Mouse (Mus musculus): ENCODE data around the gene Rprd1b. TPM values are rescaled to one million over a fixed set of nuclear protein-coding genes. Genes with fewer than 3 reads are reported as not detected.

Gene Rprd1b
- polyA plus RNA-seq, 1 experiment from 2014 or later = 27.5 TPM

DNA sequence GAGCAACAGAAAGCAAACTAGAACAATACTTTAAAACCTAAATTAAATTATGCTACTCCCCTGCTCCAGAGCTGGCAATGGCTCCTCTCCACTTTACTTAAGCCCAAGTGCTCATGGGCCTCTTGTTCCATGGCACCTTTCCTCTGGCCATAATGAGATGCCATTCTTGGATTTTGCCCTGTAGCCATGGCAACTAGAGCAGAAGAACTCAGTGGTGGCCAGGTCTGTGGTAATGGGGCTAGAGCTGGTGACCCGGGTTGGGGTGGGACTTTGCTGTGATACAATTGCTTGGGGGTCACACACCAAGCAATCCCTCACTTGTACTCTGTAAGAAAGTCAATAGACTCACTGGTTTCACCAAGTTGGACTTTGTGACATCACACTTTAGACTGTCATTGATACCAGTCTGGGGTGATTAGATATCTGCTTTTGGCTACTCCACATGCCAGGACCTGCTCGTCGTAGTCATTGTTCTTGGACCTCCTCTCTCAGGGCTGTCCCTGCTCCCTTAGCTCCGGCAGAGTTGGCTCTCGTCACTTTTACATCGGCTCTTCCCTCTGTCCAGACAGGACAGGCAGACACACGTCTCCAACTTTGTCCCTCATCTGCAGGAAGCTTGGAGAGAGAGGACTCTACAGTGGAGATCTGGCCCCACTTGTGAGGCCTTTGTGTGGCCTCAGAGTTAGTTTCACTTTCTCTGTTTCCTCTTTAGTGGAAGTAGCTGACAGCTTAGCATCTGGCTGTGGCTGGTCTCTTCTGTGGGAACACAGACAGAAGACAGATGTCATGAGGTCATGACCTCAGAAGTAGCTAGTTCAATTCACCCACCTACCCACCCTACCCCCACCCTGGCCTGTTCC lies 131.3 kb downstream of the Rprd1b start:
- H3K27ac ChIP-seq (replicated peaks) = peak overlapping the region; percentile 67
- peak overlapping the region; percentile 37; the same call in 1 of the 2 replicates for H3K9ac ChIP-seq
- 15% methylated on average over 7 of the region's 7 CpGs for WGBS (ENCODE audit: insufficient replicate concordance)
- peak overlapping the region; percentile 64 for H3K4me2 ChIP-seq
- no peaks in the 10 kb centered on the region for H3K27me3 ChIP-seq
- peak overlapping the region; percentile 37 for H3K4me3 ChIP-seq (replicated peaks)
- no peaks in the 10 kb centered on the region for H3K36me3 ChIP-seq (replicated peaks)
- H3K4me1 ChIP-seq (replicated peaks) = peaks cover 63% of the 10 kb centered on the region
- ATAC-seq (ENCODE audit: insufficient read depth) = peak; percentile 40; the same call in 1 of the 2 replicates
- no peaks in the 10 kb centered on the region for H3K9me3 ChIP-seq (replicated peaks)

GRCm38 (mm10) chr2:158161761-158162160 lies 133.5 kb downstream of the Rprd1b start:
- WGBS (ENCODE audit: insufficient replicate concordance) = 61% methylated on average over 6 of the region's 6 CpGs
- H3K9me3 ChIP-seq (replicated peaks) = no peaks in the 10 kb centered on the region
- no peak overlapping the region for H3K4me2 ChIP-seq
- ATAC-seq (ENCODE audit: insufficient read depth) = no peak
- peaks cover 59% of the 10 kb centered on the region for H3K4me1 ChIP-seq (replicated peaks)
- H3K9ac ChIP-seq = peak overlapping the region; percentile 9; the same call in 1 of the 2 replicates
- H3K27ac ChIP-seq (replicated peaks) = 0 out of 2 replicates have a peak overlapping the region, but pooled peaks have one; percentile 24
- no peaks in the 10 kb centered on the region for H3K27me3 ChIP-seq
- no peak overlapping the region for H3K4me3 ChIP-seq (replicated peaks)
- no peaks in the 10 kb centered on the region for H3K36me3 ChIP-seq (replicated peaks)

DNA sequence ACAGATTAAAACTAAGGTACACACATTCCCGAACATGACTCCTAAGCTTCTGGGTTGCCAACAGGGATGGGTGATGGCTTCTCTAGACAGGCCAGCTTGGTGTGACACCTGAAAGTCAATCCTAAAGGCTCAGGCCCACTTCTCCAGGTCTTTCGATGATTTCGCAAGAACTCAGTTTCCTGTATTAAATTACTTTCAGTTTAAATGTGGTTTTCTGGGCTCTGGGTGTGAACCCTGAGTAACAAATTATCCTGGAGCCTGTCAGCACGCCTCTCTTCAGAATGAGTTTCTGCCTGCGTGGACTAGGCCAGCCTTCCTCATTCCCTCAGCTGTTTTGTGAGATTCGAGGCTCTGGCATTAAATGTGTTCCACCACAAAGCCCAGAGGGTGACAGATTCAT lies 134.7 kb downstream of the Rprd1b start:
- WGBS (ENCODE audit: insufficient replicate concordance) = 28% methylated on average over 6 of the region's 6 CpGs
- H3K4me2 ChIP-seq = no peak overlapping the region
- H3K27me3 ChIP-seq = no peaks in the 10 kb centered on the region
- H3K9me3 ChIP-seq (replicated peaks) = no peaks in the 10 kb centered on the region
- H3K27ac ChIP-seq (replicated peaks) = no peak overlapping the region
- no peak overlapping the region for H3K9ac ChIP-seq
- ATAC-seq (ENCODE audit: insufficient read depth) = no peak
- H3K36me3 ChIP-seq (replicated peaks) = no peaks in the 10 kb centered on the region
- H3K4me1 ChIP-seq (replicated peaks) = peaks cover 63% of the 10 kb centered on the region
- no peak overlapping the region for H3K4me3 ChIP-seq (replicated peaks)

DNA sequence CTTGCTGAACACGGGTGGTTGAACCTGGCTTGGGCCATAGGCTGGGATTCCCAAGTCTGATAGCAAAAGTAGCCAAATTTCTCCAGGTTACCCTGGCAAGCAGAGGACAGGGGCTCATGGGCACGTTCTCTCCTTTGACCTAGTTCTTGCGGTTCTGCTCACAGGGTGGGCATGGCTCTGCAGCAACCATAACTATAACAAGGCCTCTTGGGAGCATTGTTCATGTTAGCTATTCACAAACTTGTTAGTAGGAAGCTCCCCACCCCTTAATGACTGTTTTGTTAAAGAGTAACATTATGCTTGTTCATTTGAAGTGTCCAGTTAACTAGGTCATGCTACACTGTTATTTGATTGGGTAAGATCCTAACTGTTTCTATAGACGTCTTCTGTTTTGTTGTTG lies 137.5 kb downstream of the Rprd1b start:
- WGBS (ENCODE audit: insufficient replicate concordance) = 67% methylated on average over 4 of the region's 4 CpGs

GRCm38 (mm10) chr2:158166628-158167027 lies 138.3 kb downstream of the Rprd1b start:
- Histone ChIP-seq H3K36me3 (replicated peaks) (no peaks in the 10 kb centered on the region), H3K9ac (no peak overlapping the region), H3K4me1 (replicated peaks) (peaks cover 41% of the 10 kb centered on the region), H3K9me3 (replicated peaks) (no peaks in the 10 kb centered on the region), H3K4me3 (replicated peaks) (no peak overlapping the region), H3K4me2 (no peak overlapping the region), H3K27me3 (no peaks in the 10 kb centered on the region), H3K27ac (replicated peaks) (no peak overlapping the region)
- ATAC-seq (ENCODE audit: insufficient read depth) = 0 out of 2 replicates have a peak, but pooled peaks have one; percentile 17
- WGBS (ENCODE audit: insufficient replicate concordance) = 23% methylated on average over 7 of the region's 7 CpGs

More for the DNA sequence above, 137.5 kb downstream of the Rprd1b start:
- ATAC-seq (ENCODE audit: insufficient read depth) = no peak
- H3K9ac ChIP-seq = no peak overlapping the region
- no peaks in the 10 kb centered on the region for H3K9me3 ChIP-seq (replicated peaks)
- H3K27ac ChIP-seq (replicated peaks) = no peak overlapping the region
- no peak overlapping the region for H3K4me2 ChIP-seq
- no peaks in the 10 kb centered on the region for H3K27me3 ChIP-seq
- H3K4me1 ChIP-seq (replicated peaks) = peaks cover 50% of the 10 kb centered on the region
- H3K36me3 ChIP-seq (replicated peaks) = no peaks in the 10 kb centered on the region
- no peak overlapping the region for H3K4me3 ChIP-seq (replicated peaks)

DNA sequence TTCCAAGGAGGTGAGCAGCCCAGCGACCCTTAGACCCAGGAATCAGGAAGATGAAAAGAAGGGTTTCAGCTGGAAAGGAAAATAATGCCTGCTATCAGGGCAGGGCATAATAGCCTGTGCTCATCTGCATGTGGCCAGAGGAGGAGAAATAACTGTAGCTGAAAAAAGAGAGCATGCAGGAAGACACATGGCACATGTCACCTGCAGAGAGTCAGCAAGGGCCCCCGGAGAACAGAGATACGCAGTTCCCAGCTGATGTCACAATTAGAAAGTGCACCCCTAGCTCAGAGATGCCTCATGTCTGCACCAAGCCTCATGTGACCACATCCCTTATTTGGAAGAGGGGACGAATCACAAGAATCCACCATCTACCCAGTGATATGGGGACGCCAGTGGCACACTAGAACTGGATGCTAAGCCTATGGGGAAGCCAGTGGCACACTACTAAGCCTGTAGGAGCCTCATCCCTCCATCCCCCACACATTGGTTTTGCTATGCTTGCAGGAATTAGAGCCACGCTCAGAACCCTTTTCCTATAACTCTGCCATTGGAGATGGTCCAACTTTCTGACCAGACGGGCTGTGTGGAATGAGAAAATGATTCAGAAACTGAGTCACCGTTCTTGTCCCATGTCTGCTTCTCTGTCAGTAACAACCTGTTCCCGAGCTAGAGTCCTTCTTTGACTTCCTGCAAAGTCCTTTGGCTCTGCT lies 139.4 kb downstream of the Rprd1b start:
- 37% methylated on average over 9 of the region's 9 CpGs for WGBS (ENCODE audit: insufficient replicate concordance)
- no peak overlapping the region for H3K27ac ChIP-seq (replicated peaks)
- H3K4me1 ChIP-seq (replicated peaks) = peaks cover 32% of the 10 kb centered on the region
- H3K36me3 ChIP-seq (replicated peaks) = no peaks in the 10 kb centered on the region
- no peak for ATAC-seq (ENCODE audit: insufficient read depth)
- H3K9me3 ChIP-seq (replicated peaks) = no peaks in the 10 kb centered on the region
- H3K4me2 ChIP-seq = no peak overlapping the region
- no peak overlapping the region for H3K4me3 ChIP-seq (replicated peaks)
- H3K9ac ChIP-seq = no peak overlapping the region
- H3K27me3 ChIP-seq = no peaks in the 10 kb centered on the region

- Histone ChIP-seq H3K9ac (no peak overlapping the region), H3K4me2 (no peak overlapping the region), H3K27ac (replicated peaks) (no peak overlapping the region), H3K4me1 (replicated peaks) (peaks cover 27% of the 10 kb centered on the region), H3K27me3 (0 out of 2 replicates have a peak, but pooled peaks cover 3% of the 10 kb centered on the region), H3K4me3 (replicated peaks) (no peak overlapping the region), H3K9me3 (replicated peaks) (no peaks in the 10 kb centered on the region), H3K36me3 (replicated peaks) (no peaks in the 10 kb centered on the region)
- ATAC-seq (ENCODE audit: insufficient read depth) = 0 out of 2 replicates have a peak, but pooled peaks have one; percentile 15
- 60% methylated on average over 8 of the region's 8 CpGs for WGBS (ENCODE audit: insufficient replicate concordance)
These were observed 140.5 kb downstream of the Rprd1b start for GRCm38 (mm10) chr2:158168741-158169211.

DNA sequence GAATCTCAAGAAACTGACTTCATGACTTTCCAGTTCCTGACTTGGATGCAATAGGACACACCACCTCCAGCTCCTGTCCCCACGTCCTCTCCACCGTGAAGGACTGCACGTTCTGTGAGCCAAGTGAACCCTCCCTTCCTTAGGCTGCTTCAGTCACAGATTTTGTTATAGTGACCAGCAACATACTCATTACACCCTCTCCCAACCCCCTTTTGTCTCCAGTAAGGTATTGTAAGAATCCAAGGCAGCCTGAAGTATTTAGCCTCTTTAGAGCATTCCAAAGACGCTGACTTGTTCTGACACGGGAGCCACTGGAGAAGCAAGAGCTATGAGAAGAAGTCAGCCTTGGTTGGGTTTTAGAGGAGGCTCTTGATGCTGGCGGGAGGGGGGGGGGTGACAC lies 141.1 kb downstream of the Rprd1b start:
- ATAC-seq (ENCODE audit: insufficient read depth) = no peak
- 66% methylated on average over 6 of the region's 6 CpGs for WGBS (ENCODE audit: insufficient replicate concordance)
- H3K4me2 ChIP-seq = no peak overlapping the region
- H3K36me3 ChIP-seq (replicated peaks) = no peaks in the 10 kb centered on the region
- no peak overlapping the region for H3K9ac ChIP-seq
- H3K9me3 ChIP-seq (replicated peaks) = no peaks in the 10 kb centered on the region
- H3K27me3 ChIP-seq = peaks cover 7% of the 10 kb centered on the region
- peaks cover 32% of the 10 kb centered on the region for H3K4me1 ChIP-seq (replicated peaks)
- no peak overlapping the region for H3K4me3 ChIP-seq (replicated peaks)
- no peak overlapping the region for H3K27ac ChIP-seq (replicated peaks)

DNA sequence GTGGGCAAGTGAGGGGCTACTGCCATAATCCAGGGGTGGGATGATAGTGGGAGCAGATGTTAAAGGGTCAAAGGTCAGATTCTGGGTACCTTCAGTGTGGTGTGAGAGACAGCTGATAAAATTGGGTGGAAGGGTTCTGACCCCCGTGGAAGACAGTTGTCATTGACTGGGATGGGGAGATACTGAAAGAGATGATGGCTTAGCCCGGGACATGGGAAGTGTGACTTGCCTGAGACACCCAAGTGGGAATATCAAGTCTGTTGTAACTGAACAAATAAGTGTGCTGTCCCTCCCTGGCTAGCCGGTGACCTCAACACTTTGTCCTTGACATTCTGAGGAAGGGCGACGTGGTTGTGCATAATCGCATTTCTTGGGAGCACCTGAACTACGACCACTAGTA lies 141.5 kb downstream of the Rprd1b start:
- no peak overlapping the region for H3K4me3 ChIP-seq (replicated peaks)
- H3K27me3 ChIP-seq = peaks cover 11% of the 10 kb centered on the region
- H3K9me3 ChIP-seq (replicated peaks) = no peaks in the 10 kb centered on the region
- no peak overlapping the region for H3K27ac ChIP-seq (replicated peaks)
- 69% methylated on average over 7 of the region's 7 CpGs for WGBS (ENCODE audit: insufficient replicate concordance)
- no peak overlapping the region for H3K9ac ChIP-seq
- no peaks in the 10 kb centered on the region for H3K36me3 ChIP-seq (replicated peaks)
- H3K4me2 ChIP-seq = no peak overlapping the region
- ATAC-seq (ENCODE audit: insufficient read depth) = no peak
- peaks cover 37% of the 10 kb centered on the region for H3K4me1 ChIP-seq (replicated peaks)

- no peak overlapping the region for H3K27ac ChIP-seq (replicated peaks)
- ATAC-seq (ENCODE audit: insufficient read depth) = no peak
These were observed 142.1 kb downstream of the Rprd1b start for GRCm38 (mm10) chr2:158170394-158170793.

DNA sequence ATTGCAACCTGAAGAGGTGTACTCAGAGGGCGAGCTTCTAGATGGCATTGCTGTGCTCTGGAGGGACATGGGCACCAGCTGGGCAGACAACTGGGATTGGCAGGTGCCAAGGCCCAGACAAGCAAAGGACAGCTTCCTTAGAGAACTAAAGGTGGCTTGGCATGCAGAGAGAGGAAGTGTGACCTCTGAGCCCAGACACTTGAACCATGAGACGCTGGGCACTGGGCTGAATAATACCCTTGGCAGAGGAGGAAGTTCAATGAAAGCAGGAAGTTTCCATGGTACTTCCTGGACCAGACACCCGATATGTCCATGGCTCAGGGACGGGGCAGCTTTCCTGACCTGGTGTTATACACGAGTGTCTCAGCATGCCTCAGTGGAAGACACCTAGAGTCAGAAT lies 146.1 kb downstream of the Rprd1b start:
- Histone ChIP-seq H3K9ac (no peak overlapping the region), H3K36me3 (replicated peaks) (no peaks in the 10 kb centered on the region), H3K4me3 (replicated peaks) (no peak overlapping the region), H3K27ac (replicated peaks) (peak overlapping the region; percentile 79; the same call in 1 of the 2 replicates), H3K27me3 (peaks cover 32% of the 10 kb centered on the region), H3K4me1 (replicated peaks) (peaks cover 46% of the 10 kb centered on the region), H3K9me3 (replicated peaks) (no peaks in the 10 kb centered on the region), H3K4me2 (no peak overlapping the region)
- 25% methylated on average over 5 of the region's 5 CpGs for WGBS (ENCODE audit: insufficient replicate concordance)
- ATAC-seq (ENCODE audit: insufficient read depth) = no peak

More at GRCm38 (mm10) chr2:158170394-158170793, 142.1 kb downstream of the Rprd1b start:
- no peaks in the 10 kb centered on the region for H3K9me3 ChIP-seq (replicated peaks)
- no peak overlapping the region for H3K4me2 ChIP-seq
- H3K27me3 ChIP-seq = peaks cover 18% of the 10 kb centered on the region
- WGBS (ENCODE audit: insufficient replicate concordance) = 44% methylated on average over 2 of the region's 2 CpGs
- H3K36me3 ChIP-seq (replicated peaks) = no peaks in the 10 kb centered on the region
- H3K4me1 ChIP-seq (replicated peaks) = peaks cover 43% of the 10 kb centered on the region
- H3K9ac ChIP-seq = no peak overlapping the region
- no peak overlapping the region for H3K4me3 ChIP-seq (replicated peaks)

Data from liver, embryonic 15.5 days (tissue).